Mouse (Mus musculus): ENCODE measurements around the gene Smim24.

GRCm38 (mm10) chr10:81356352-81356990 lies 36.4 kb upstream of the Smim24 start:
- no peak for TF ChIP-seq CTCF (IDR thresholded peaks at IDR 0.05; ENCODE audit: insufficient read depth, low read depth, low read length)
- TF ChIP-seq POLR2A (IDR thresholded peaks at IDR 0.05; ENCODE audit: insufficient read depth, low read depth, low read length), result no peak
